Mouse (Mus musculus) NIH3T3 (cell line): ENCODE data around the gene Rrbp1.

Source experiments
- DNase-seq: peaks from one replicate; pipeline ENCODE4 v3.0.0-alpha.2; 2012; ENCODE audit warnings: low read depth

Rrbp1 gene

DNA sequence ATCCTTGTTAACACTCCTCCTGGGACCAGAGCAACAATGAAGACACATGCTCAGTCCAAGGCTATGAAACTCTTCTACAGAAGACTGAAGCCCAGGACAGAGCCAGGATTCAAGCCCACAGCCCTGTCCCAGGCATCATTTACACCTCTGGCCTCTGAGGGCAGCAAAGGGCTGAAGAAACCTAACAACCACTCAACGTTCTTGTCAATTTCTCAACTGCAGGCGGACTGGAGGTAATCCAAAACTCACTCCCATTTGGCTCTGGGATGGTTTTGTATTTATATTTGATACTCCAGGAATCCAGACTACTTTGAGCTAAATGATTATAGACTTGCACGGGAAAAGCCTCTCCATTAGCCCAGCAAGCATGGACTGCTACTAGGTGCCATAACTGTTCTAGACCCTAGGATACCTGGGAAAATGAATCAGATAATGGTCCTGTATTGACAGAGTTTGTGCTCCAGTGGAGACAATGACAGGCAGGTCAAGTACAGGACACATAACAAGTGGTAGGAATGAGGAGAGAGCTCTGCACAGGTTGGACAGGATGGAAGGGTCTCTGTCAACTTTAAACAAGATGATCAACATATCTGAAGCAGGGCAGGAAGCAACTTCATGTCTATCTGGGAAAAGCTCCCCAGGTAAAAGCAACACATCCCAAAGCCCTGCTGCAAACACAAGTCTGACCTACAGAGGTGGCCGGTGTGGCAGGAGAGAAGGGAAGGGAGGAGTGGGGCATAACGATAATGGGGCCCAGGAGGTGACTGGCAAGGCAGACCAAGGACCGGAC is 5.7 kb downstream of the Rrbp1 start:
- DNase-seq, result peak; percentile 72

DNA sequence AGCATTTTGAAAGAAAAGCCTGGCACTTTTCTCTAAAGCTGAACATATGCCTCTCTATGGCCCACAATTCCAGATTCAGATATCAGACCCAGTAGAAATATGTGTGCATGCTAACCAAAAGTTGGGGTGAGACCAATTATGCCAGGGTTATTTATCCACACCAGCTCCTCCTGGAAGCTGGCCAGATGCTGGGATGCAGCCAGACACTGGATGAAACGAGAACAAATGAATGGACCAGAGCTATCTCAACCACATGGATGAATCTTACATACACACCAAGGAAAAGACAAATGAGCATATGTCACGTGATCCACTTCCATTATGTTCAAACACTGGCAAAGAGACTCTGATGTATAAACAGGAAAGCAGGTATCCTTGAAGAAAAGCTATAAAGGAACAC is 7.5 kb downstream of the Rrbp1 start:
- DNase-seq, result peak; percentile 62

DNA sequence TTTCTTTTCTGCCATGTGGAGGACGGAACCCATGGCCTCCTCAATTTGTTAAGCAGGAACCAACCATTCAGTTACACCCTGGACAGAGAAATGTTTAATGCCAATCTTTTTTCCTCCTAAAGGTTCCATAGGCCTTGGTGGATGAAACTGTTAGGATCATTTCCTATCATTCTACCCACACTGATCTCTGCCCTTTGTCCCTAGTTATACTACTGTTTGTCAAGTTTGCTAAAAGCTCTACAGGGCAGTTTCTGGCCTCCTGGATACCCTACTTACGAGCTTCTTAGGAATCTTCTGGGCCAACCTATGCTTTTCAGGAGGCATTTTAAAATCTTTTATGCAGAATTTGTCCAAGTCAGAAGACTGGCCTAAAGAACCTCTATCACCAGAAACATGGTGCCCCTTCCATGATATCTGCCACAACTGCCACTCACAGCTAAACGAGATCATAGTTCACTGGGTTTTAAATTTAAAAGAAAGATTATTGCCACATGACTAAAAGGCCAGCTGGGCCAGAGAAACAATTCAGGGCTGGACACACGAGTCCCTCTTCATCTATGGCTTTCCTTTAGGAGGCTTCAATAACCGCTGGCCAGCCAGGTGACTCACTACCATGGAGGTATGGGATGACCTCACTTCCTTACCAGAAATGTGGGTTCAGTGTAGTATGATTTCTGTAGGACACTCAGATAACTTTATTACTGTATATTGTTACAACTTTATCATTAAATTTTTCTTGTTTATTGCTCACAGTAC is 8.7 kb downstream of the Rrbp1 start:
- no peak for DNase-seq

DNA sequence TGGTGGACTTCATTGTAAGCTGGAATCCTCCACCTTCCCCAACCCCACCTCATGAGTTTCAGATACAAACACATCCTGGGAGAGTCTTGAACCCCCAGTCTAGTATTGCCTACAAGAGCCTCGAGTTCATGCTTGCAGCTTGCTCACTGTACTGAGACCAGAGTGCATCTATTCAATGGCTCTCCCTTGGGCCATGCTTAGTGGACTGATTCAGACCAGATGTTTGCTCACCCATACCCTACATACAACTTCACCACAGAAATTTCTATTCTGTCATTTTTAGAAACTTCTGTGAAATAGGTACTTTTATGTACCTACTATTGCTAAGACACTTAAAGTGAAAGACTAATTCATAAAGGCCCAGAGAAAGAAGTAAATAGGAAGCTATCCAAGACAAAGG is 18.1 kb downstream of the Rrbp1 start:
- peak; percentile 36 for DNase-seq

DNA sequence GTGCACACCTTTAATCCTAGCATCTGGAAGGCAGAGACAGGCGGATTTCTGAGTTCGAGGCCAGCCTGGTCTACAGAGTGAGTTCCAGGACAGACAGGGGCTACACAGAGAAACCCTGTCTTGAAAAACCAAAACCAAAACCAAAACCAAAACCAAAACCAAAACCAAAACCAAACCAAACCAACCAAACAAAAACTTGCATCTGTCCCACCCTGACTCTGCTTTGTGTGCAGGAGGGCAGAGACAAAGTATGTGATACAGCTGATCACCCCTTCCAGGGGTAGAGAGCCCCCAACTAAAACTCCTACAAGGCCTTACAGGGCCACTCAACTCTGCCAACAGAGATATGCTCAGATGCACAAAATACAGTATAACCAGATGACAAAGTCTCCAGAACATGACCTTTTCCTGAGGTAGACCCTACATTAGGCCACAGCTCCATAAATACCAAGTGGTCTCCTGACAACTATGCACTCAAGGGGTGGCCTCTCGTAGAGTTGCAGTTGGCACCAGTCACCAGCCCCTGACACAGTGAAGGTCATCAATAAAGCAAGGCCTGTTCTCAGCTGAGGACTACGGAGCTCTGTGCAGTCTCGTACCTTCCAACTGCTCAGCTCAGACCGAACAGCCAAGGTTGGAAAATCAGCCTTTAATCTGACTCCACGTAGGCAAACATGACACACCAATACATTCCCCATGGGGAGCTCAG is 18.9 kb downstream of the Rrbp1 start:
- no peak for DNase-seq

DNA sequence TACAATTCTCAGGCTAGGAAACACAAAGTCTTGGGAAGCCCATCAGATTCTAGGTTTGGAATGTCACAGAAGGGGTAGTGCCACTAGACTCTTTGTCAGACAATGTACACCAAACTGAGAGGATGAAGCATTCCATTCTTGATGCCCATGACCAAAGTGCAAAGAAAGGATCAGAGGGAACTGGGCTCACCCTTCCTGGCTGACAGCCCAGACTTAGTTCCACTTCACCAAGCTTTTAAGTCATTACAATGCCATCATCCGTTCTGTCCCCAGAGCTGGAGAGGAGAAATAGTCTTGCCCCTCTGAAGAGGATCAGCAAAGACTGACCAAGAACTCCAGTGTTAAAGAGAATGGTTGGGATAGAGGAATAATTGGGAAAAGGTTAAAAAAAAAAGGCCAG is 20.1 kb downstream of the Rrbp1 start:
- no peak for DNase-seq

DNA sequence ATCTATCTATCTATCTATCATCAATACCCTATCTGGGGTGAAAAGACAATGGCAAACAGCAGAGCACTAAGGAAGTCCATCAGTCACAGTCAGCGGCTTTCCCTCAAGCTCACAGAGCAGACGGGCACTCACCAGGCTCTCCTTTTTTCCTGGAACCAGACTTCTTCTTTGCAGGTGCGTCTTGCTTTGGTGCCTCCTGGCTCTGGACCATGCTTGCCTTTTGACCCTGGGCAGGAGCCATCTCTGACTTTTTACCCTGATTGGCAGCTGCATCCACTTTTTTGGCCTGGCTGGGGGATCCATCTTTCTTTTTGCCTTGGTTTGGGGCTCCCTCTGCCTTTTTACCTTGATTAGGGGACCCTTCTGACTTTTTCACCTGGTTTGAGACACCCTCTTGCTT is 23.0 kb downstream of the Rrbp1 start:
- no peak for DNase-seq

DNA sequence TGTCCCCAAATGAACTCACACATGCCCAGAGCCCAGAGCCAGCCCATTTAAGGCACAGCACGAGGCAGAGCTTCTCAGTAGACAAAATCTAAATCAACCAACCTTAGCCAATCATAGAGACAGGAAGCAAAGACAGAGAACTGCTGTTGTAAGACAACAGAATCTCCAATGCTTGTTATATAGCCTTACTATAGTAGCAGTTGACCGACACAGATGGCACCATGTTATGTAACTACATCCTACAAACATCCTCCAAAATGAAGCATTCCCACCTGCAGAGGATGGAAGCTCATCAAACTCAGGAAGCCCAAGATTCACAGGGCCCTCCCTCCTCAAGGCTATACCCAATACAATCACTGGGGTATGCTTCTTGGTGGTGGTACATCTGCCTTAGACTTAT is 23.6 kb downstream of the Rrbp1 start:
- no peak for DNase-seq

DNA sequence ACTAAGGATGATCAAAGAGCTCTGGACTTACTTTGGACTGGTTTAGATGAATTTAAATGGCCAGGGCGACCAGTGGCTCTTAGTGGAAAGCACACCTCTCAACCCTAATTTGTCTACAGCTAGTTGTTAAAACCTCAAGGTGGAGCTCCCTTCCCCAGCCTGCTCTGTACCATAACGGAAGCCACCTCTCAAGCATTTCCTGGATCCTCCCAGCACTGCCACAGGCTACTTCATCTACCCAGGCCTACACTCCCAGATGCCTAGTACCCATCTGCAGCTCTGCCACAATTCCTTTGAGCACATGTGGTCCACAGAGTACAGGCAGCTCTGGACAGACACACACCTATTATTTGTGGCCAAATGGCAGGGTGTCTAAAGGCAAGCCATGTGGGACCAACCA is 27.6 kb downstream of the Rrbp1 start:
- no peak for DNase-seq

DNA sequence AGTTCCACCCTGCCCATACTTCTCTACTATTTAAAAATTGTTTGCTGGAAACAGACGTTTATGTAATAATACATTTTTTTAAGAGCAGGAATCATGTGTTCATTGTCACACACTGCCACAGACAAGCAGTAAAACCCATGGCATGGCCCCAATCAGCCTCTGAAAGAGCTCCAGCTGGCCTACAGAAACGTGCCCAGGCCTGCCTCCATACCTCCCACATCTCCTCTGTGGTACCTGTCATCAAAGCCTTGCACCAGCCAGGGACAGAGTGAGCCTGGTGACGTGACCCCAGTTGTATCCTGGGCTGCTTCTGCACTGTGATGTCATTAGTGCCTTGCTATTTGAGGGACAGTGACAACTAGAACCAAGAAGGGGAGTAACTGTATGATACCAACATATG is 28.2 kb downstream of the Rrbp1 start:
- DNase-seq, result no peak

DNA sequence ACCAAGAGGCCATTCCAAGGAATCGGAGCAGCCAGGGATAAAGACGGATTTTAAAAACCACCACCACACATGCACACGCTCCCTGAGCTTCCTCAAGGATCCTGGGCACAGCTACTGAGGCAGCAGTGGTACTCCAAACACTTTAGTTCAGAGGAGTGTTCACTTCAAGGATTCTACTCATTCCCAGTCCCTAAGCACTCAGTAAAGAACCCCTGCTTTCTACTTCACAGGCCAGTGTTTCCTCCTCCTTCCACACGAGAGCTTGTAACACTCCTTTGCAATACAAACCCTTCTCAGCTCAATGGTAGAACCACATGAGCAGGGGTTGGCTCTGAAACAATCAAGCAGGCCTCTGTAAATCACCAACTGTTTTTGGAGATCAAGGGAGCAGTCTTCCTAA is 28.9 kb downstream of the Rrbp1 start:
- DNase-seq, result no peak

DNA sequence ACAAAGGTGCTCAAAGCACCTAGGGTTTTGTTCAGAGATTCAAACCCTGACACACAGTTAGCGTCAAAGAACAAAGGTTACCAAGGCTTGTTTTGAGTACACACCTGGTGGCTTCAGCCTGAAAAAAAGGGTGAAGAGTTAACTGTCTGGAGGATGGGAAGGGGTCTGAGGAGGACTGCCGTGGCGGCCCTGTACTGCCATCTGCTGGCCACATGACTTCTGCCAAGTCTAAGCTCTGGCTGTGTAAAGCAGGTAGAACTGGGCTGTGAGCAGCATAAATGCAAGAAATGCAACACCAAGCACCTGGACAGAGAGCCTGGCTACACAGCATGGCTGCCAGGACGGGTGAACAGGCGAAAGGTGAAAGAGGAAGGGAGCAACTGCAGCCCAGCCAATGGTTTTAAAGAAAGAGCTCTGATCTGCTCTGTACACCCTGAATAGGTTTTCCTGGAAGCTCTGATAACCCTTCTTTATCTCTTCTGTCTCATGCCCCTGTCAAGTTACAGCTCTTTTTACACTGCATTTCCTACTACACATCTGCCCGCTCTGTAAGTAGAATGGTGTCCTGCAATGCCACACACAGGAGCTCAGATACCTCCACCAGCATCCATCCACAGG is 30.2 kb downstream of the Rrbp1 start:
- peak; percentile 67 for DNase-seq

DNA sequence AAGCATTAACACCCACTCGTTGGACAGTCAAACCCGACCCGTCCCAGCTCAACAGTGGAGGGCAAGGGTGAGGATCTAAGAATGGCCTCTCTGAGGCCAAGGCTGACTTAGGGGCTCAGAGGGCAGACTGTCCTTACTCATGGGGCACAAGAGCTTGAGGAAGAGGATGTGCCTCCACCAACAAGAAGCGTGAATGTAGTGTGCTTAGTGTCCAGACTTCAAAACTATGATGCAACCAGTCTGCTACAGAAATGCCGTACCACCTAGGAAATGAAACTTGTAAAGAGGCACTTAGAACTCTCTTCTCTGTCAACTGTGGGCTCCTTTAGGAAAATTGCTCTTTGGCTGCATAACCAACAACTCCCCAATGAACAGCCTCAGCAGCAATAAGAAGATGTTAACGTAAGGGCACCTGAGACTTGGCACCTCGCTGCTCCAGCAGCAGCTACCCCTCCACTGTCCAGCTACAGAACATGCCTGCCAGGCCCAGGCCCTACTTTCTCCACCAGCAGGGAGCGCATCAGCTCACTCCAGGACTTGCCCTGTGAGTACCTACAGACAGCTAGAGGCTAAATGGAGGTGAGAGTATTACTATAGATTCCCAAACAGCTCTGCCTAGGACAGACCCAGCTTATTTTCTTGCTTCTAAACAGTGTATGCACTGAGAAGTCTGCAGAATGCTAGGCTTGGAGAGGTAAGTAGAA is 32.5 kb downstream of the Rrbp1 start:
- peak; percentile 15 for DNase-seq

DNA sequence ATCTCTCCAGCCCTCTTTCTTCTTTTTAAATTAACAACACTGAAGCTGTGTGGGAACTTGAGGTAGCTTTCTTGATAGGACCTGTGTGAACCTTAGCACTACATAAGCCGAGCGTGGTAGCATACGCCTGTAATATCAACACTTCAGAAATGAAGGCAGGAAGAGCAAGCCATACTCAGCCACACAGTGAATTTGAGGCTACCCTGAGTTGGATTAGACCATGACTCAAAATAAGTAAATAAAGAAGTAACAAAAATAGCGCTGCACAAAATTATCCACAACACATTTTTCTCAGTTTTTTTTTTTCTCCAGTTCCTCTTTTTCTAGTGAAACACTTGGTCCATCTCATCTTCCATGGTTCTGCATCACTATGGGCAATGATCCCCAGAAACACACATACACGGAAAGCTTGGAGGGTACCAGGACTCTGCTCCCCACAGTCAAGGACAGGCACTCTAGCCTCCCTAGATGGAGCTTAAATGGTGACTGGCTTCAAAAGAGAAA is 35.9 kb downstream of the Rrbp1 start:
- no peak for DNase-seq

DNA sequence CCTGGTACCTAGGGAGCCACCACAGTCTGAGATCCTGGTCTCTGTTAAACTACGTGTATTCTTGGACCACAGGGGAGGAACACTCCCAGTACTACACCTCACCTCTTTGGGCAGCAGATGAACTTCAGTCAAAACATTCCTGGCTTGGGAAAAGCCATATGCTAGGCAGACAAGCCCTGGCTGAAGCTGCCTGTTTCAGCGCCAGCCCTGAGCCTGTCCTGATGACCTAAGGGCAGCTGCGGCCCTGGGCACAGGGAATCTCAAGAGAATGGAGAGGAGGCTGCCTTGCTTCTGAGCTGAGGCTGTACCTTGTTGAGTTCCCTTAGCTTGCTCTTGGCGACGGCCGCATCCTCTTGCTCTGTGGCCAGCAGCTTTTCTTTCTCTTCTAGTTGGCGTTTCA is 37.9 kb downstream of the Rrbp1 start:
- no peak for DNase-seq

DNA sequence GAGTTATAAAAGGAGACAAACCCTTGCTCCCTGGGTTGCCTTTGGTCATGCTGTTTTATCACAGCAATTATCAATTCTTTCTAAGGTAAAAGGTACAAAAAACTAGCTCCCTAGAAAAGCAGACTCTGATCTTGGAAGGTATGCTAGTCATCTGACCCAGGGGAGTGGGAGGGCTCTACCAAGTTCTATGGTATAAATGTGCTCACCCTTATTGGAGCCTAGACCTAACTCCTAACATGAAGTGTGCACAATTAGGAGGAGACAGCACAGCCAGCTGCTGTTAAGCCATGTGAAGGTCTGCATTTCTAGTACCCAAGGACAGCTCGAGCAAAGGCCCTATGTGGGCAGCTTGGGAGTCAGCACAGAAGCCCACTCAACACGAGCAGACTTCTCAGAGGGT is 39.2 kb downstream of the Rrbp1 start:
- no peak for DNase-seq

DNA sequence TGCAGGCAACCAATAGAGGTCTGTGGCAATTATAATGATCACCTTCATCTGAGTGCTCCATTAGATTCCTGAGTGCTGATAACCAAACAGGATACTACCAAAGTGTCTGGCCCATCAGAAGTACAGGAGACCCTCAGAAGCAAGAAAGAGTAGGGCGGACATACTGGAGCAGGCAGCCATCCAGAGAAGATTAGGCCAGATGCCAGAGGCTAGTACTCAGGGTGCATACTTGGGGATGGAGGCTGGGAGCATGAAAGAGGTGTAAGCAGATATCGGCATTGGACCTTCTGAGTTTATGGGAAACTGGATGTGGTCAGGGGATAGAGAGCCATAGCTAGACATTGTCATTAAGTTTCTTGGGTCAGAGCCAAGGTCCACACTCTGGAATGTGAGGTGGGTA is 40.2 kb downstream of the Rrbp1 start:
- DNase-seq, result no peak

DNA sequence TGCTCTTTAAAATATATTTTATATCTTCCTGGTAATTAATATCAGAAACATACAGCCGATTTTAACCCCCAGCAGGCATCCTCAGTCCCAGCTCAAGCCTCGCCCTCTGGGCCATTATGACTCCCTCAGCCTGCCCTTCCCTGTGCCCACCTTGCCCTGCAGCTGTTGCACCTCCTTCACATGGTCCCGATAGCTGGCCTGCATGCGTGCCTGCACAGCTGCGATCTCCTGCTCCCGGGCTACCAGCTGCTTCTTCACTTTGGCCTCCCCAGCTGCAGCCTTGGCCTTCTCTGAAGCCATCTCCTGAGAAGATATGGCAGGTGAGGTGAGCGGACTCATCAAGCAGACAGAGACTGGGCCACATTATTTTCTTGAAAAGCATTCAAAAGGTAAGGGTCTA is 41.8 kb downstream of the Rrbp1 start:
- no peak for DNase-seq

DNA sequence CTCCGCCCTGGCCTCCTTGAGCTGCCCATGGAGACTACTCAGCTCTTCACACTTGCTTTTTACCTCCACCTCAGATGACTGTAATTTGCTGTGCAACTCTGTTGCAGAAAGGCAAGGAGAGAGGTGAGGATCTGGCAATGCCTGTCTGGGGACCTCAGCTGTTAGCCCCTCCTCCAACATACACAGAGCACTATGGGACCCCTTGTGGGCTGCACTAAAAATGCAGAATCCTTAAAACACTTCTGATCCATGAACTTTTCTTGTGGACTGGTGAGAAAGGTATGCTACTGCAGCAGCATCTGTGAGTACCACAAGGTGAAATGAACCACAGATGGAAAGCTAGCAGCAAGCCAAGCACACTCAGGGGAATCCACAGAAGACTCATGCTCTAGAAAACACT is 47.7 kb downstream of the Rrbp1 start:
- DNase-seq, result no peak

DNA sequence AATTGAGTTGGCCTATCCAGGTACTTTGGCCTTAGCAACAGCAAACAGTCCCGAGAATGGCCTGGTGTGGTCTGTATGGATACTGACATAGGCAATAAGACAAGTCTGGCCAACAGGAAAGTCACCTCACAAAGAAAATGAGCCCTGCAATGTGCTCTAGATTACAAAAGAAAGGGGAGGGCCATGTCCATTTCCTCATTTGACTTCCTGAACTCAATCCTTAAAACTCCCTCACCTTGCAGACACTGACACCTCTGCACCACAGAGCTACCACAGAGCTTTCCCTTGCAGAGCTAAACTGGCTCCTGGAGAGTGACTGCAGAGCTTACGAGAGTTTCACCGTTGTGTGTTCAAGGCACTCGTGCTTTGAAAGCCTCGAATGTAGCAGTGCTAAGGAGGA is 48.9 kb downstream of the Rrbp1 start:
- DNase-seq, result no peak

DNA sequence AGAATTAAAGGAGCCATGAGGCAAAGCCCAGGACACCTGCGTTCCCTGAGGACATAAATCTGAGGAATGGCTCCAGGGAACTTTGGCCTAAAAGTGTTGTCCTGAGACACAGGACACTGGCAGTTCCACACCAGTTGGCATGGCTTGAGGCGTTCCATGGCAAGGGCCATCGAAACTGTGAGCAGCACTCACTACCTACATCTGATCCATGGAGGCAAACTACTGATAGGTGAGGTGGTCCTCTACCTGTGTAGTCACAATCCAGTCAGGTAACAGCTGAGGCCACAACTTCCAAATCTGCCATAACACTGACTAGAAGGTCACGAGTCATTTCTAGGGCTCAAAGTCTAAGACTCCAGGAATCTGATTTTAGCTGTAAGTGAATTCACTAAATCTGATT is 55.3 kb downstream of the Rrbp1 start:
- no peak for DNase-seq

DNA sequence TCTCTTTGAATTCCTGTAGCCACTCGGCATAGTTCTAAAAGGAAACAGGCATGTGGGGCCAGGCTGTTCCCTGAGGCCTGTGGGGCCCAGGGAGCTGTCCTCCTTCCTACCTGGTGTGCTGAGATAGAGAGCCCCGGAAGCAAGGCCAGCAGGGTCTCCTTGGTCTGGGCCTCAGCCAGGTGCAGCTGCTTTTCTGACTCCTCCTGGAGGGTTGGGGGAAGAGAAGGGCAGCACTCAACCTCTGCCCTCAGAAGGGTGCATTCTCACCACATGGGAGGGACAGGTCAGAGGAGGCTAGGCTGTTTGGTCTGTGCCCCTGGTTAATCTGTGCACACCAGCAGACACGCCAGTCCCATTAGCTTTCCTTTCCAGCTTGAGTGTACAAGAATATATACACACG is 56.1 kb downstream of the Rrbp1 start:
- no peak for DNase-seq
